Mouse (Mus musculus) liver, embryonic 13.5 days (tissue): ENCODE data around the gene Epgn. TPM values are rescaled to one million over a fixed set of nuclear protein-coding genes. Genes with fewer than 3 reads are reported as not detected.

ENCODE experiments used
- ATAC-seq: fragments of 200-750 bp; cut with Nextera tagmentation; 2 replicates; pipeline ENCODE4 v1.8.0; 2017; ENCODE audit warnings: low read depth, mild to moderate bottlenecking, moderate number of reproducible peaks, moderate library complexity
- DNase-seq: peaks from one replicate; pipeline ENCODE4 v3.0.0; 2022
- H3K27ac ChIP-seq: fragments of 300-500 bp; sonication (generic); 2 replicates; pipeline ENCODE4 v1.5.1; 2015; ENCODE audit warnings: moderate library complexity, mild to moderate bottlenecking, inconsistent platforms
- H3K27me3 ChIP-seq: fragments of 300-500 bp; sonication (generic); 2 replicates; pipeline ENCODE4 v1.6.1; 2015; ENCODE audit warnings: mild to moderate bottlenecking, inconsistent platforms
- H3K36me3 ChIP-seq: fragments of 300-500 bp; sonication (generic); 2 replicates; pipeline ENCODE4 v1.6.1; 2015; ENCODE audit warnings: mild to moderate bottlenecking, inconsistent platforms
- H3K4me1 ChIP-seq: fragments of 300-500 bp; sonication (generic); replicated peaks from 2 replicates; pipeline ENCODE4 v1.6.1; 2015; ENCODE audit warnings: inconsistent platforms
- H3K4me2 ChIP-seq: fragments of 300-500 bp; sonication (generic); 2 replicates; pipeline ENCODE4 v1.6.1; 2015; ENCODE audit warnings: inconsistent platforms, mild to moderate bottlenecking, moderate library complexity
- H3K4me3 ChIP-seq: fragments of 300-500 bp; sonication (generic); replicated peaks from 2 replicates; pipeline ENCODE4 v1.5.1; 2015; ENCODE audit warnings: mild to moderate bottlenecking, inconsistent platforms
- H3K9ac ChIP-seq: fragments of 300-500 bp; sonication (generic); 2 replicates; pipeline ENCODE4 v1.6.1; 2015; ENCODE audit warnings: mild to moderate bottlenecking, inconsistent platforms
- H3K9me3 ChIP-seq: fragments of 300-500 bp; sonication (generic); replicated peaks from 2 replicates; pipeline ENCODE4 v1.6.1; 2016; ENCODE audit warnings: inconsistent platforms
- WGBS: fragments of 180-500 bp; shearing (Covaris S2); methylation state at CpG from one replicate; pipeline ENCODE4 v1.1.7; 2015; ENCODE audit not compliant: insufficient replicate concordance; 5-methylcytosine and 5-hydroxymethylcytosine counted together
- polyA plus RNA-seq: library from polyadenylated mRNA; unstranded; fragments of >200 nt; fragmentation: Nextera tagmentation; extraction: Ambion mirVana; gene quantifications from 2 replicates; pipeline ENCODE4 v1.2.1, GENCODE M21; 2015

Epgn gene
- polyA plus RNA-seq = 0.06 TPM in 1 of 2 replicates, not detected in the other

DNA sequence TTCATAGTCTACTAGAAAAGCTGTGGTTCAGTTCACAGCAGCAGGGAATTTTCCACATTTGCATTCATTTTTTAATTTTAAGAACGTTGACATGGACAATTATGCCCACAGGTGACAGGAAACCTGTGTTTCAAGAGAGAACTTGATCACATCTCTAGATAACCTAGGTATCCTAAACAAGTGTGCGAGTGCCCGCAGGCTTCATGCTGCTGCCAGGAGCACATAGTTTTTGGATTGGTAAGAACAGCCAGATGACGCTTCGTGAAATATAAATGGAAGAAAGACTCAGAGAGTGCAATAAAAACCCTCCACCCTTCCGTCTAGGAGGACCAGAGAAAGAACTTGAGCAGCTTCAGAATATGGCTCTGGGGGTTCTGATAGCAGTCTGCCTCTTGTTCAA is at the start of gene Epgn:
Gene Epgn, plus strand, starts transcription at position 301 of the 400 bp plus-strand sequence.
- Histone ChIP-seq H3K9me3 (no peaks in the 10 kb centered on the region), H3K9ac (no peak within 1 kb of the TSS), H3K4me3 (no peak within 1 kb of the TSS), H3K27me3 (no peaks in the 10 kb centered on the region), H3K36me3 (no peaks in the 10 kb centered on the region), H3K27ac (no peak within 1 kb of the TSS), H3K4me1 (no peaks in the 10 kb centered on the region), H3K4me2 (no peak within 1 kb of the TSS)
- ATAC-seq (no peak), DNase-seq (no peak)
- 67% methylated on average over 6 of the region's 6 CpGs for WGBS

DNA sequence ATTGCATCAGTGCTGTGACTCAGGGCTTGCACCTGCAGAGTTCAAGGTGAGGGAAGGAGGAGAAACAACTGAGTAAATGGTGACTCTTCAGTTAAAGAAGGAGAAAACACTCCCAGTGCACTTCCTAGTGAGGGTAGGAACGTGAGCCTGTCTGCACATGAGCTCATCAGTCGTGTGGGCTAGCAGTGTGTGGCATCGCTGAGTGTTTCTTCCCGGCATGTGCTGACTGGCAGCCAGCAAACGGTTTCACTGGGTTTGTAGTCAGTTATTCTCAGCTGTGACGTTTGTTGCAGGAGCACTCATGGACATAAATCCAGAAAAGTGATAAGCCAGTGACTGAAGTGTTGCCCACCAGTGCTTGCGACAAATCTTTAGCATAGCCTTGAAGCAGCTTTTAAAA is 47.0 kb upstream of the Epgn start:
- no peak overlapping the region for H3K4me3 ChIP-seq
- DNase-seq (no peak), ATAC-seq (no peak)
- H3K9ac ChIP-seq = no peak overlapping the region
- no peaks in the 10 kb centered on the region for H3K4me1 ChIP-seq
- no peak overlapping the region for H3K27ac ChIP-seq
- H3K9me3 ChIP-seq = no peaks in the 10 kb centered on the region
- 70% methylated on average over 7 of the region's 7 CpGs for WGBS
- no peak overlapping the region for H3K4me2 ChIP-seq
- no peaks in the 10 kb centered on the region for H3K36me3 ChIP-seq
- no peaks in the 10 kb centered on the region for H3K27me3 ChIP-seq

DNA sequence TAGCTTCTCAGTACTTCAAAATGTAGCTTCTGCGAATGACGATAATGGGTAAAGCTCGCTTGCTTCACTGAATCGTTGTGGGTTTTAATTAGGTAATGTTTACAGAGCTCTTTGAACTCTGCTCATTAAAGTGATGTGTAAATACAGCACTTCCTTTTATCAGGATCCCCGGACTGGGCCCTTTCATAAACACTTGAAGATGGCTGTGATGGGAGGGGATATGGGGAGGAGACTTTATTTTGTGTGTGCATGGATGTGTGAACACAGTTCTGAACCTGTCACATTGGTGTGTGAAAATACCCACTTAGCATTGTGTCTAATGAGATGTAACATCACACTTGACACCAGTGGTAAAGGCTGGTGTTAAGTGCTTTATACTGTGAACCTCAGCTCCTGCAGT is 39.7 kb upstream of the Epgn start:
- no peaks in the 10 kb centered on the region for H3K27me3 ChIP-seq
- H3K36me3 ChIP-seq = no peaks in the 10 kb centered on the region
- DNase-seq (no peak), ATAC-seq (no peak)
- H3K4me1 ChIP-seq = no peaks in the 10 kb centered on the region
- no peak overlapping the region for H3K4me2 ChIP-seq
- H3K9ac ChIP-seq = no peak overlapping the region
- H3K9me3 ChIP-seq = no peaks in the 10 kb centered on the region
- 71% methylated on average over 5 of the region's 5 CpGs for WGBS
- H3K4me3 ChIP-seq = no peak overlapping the region
- no peak overlapping the region for H3K27ac ChIP-seq

DNA sequence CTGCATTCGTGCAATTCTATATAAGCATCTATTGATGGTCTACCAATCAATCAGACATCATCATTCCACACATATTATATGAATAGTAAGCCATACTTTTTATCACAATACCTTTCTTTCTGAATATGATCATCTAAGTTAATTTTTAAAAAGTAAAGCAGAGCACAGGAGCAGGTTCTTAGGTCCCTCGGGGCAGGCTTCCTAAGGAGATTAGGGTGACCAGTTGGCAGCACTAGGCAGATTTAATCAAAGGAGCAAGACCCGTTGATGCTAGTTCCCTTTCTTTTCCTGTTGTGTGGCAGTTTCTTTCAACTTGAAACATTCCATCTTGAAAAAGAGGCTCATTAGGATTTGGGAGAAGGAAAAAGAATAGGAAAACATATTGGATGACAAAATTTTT is 39.1 kb upstream of the Epgn start:
- DNase-seq (no peak), ATAC-seq (no peak)
- no peaks in the 10 kb centered on the region for H3K4me1 ChIP-seq
- H3K36me3 ChIP-seq = no peaks in the 10 kb centered on the region
- no peak overlapping the region for H3K9ac ChIP-seq
- no peak overlapping the region for H3K4me2 ChIP-seq
- WGBS = 67% methylated on average over 3 of the region's 3 CpGs
- H3K27me3 ChIP-seq = no peaks in the 10 kb centered on the region
- H3K4me3 ChIP-seq = no peak overlapping the region
- H3K27ac ChIP-seq = no peak overlapping the region
- H3K9me3 ChIP-seq = no peaks in the 10 kb centered on the region

DNA sequence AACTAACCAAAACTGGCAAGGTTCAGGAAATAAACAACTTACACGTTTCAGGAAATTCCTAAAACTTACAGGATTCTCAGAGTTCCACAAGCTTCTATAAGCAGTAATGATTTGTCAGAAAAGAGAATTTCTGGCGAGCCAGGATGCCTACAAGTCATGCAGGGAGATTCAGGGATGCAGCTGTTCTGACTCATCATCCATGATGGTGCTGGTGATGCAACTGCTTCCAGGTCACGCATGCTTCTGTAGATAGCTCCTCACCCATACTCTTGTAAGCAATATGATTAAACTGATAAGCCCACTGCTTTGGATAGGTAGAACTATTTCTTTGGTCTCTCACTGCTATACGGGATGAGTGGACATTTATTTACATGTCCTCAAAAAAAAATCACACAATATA is 38.7 kb upstream of the Epgn start:
- no peaks in the 10 kb centered on the region for H3K9me3 ChIP-seq
- H3K4me3 ChIP-seq = no peak overlapping the region
- no peaks in the 10 kb centered on the region for H3K27me3 ChIP-seq
- no peak overlapping the region for H3K4me2 ChIP-seq
- H3K9ac ChIP-seq = no peak overlapping the region
- no peak for ATAC-seq
- 64% methylated on average over 4 of the region's 4 CpGs for WGBS
- no peak overlapping the region for H3K27ac ChIP-seq
- no peaks in the 10 kb centered on the region for H3K4me1 ChIP-seq
- DNase-seq = no peak
- H3K36me3 ChIP-seq = no peaks in the 10 kb centered on the region

DNA sequence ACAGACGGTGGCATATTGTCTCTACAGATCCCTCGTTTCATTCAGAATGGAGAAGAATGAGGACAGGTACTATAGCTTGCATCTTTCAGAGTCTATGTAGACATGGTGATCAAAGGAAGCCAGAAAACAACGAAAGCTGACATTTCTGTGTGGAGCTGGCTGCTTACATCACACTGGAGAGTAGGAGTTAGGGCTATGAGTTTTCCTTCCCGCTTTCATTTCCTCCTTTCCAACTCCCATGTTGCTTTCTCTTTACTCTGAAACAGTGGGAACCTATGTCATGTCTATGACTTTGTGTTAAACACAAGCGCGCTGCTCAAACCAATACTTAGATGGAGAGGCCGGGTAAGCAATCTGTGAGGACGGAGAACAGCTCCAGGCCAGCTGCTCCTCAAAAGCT is 27.3 kb upstream of the Epgn start:
- Histone ChIP-seq H3K27ac (no peak overlapping the region), H3K4me2 (no peak overlapping the region), H3K4me1 (no peaks in the 10 kb centered on the region), H3K36me3 (no peaks in the 10 kb centered on the region), H3K27me3 (no peaks in the 10 kb centered on the region), H3K4me3 (no peak overlapping the region), H3K9me3 (no peaks in the 10 kb centered on the region), H3K9ac (no peak overlapping the region)
- WGBS = 74% methylated on average over 8 of the region's 8 CpGs
- ATAC-seq (no peak), DNase-seq (no peak)

DNA sequence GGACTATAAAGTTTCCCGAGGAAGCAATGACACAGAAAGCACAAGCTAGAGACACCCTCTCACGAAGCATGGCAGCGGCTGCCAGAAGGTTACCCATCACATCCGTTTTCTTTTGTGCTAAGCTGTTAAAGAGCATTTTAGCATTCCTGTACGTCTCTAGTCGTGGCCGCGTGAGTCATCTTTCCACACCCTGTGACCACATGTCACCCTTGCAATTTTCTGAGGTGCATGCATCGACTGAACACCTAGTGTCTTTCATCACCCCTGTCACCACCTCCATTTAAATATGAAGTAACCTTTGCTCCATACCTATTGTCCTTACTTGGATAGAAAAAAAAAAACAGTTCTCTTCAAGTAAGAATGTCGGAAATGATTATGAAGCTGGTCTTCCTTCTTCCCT is 12.0 kb upstream of the Epgn start:
- Histone ChIP-seq H3K4me1 (no peaks in the 10 kb centered on the region), H3K27ac (no peak overlapping the region), H3K27me3 (no peaks in the 10 kb centered on the region), H3K36me3 (no peaks in the 10 kb centered on the region), H3K9me3 (no peaks in the 10 kb centered on the region), H3K4me3 (no peak overlapping the region), H3K4me2 (no peak overlapping the region), H3K9ac (no peak overlapping the region)
- DNase-seq (no peak), ATAC-seq (no peak)
- WGBS = 68% methylated on average over 10 of the region's 10 CpGs

DNA sequence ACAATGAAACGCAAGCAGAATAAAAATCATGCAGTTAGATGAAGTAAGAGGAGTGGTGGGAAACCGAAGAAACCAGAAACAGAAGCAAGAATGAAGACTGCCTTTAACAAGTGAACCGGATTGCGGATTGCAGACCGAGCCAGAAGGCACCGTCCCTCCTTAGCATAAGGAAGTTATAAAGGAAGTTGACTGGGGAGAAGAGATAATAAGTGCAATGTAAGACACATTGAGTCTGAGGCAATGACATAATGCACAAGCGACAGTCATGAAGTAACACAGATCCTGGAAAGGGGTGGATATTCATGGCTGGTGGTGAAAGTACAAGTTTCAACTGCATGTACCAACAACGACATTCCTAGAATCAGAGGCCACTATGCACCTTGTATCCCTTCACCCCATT is 4.2 kb upstream of the Epgn start:
- DNase-seq = no peak
- no peak for ATAC-seq
- Histone ChIP-seq H3K27me3 (no peaks in the 10 kb centered on the region), H3K36me3 (no peaks in the 10 kb centered on the region), H3K4me2 (no peak overlapping the region), H3K4me3 (no peak overlapping the region), H3K4me1 (no peaks in the 10 kb centered on the region), H3K9me3 (no peaks in the 10 kb centered on the region), H3K9ac (no peak overlapping the region), H3K27ac (no peak overlapping the region)
- WGBS = 31% methylated on average over 8 of the region's 8 CpGs

DNA sequence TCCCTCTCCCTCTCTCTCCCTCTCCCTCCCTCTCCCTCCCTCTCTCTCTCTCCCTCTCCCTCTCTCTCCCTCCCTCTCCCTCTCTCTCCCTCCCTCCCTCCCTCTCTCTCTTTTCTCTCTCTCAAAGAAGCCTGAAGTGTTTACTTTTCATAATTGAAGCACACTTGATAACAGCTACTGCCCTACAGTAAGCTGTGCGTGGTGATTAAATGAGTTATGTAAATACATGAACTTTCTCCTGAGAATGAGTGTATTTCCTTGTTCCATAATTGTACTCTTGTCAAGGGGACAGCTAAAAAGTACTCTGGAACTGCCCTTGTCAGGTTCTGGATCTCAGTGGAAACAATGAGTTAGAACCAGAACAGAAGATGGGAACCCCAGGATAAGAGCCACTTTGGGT is 576 bp downstream of the Epgn start:
- WGBS = 48% methylated on average over 1 of the region's 1 CpGs
- ATAC-seq (no peak), DNase-seq (no peak)
- Histone ChIP-seq H3K27ac (no peak overlapping the region), H3K9me3 (no peaks in the 10 kb centered on the region), H3K9ac (no peak overlapping the region), H3K4me2 (no peak overlapping the region), H3K4me1 (no peaks in the 10 kb centered on the region), H3K4me3 (no peak overlapping the region), H3K27me3 (no peaks in the 10 kb centered on the region), H3K36me3 (no peaks in the 10 kb centered on the region)

DNA sequence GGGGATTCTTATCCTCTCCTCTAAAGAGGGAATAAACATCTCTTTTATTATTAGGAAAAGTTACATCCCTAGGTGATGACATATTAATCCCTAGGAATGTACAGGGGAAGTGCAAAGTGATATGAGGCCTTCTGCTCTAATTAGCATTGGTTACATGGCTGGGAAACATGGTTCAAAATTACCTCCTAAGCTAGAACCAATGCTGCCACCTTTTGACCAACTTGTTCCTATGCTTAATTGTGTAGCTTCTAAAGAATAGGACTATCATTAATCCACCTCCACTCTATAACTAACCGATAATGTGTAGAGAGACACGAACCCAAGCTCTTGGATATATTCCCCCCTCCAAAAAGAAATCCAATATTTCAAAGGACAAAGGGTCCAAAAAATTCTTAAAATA is 3.4 kb downstream of the Epgn start:
- DNase-seq = no peak

DNA sequence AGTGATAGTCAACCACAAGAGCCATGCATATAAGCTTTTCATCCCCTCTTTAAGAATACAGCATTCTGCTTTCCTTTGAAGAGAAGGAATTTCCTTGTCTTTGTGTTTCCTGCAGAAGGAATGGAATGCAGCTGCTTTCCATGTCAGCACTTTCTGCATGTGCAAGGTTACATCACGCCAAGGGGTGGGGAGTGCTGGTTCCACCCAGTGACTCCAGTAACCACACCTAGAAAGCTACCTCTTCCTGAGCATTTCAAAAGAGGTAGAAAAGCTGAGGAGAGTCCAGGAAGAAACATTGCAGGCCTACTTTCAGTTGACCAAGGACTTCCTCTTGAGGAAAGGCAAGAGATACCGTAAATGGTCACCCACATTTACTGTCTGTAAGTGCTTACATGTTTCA is 8.1 kb downstream of the Epgn start:
- no peak overlapping the region for H3K9ac ChIP-seq
- no peak overlapping the region for H3K4me3 ChIP-seq
- WGBS = 58% methylated on average over 2 of the region's 2 CpGs
- no peaks in the 10 kb centered on the region for H3K36me3 ChIP-seq
- ATAC-seq (no peak), DNase-seq (no peak)
- no peaks in the 10 kb centered on the region for H3K4me1 ChIP-seq
- no peaks in the 10 kb centered on the region for H3K9me3 ChIP-seq
- H3K27me3 ChIP-seq = no peaks in the 10 kb centered on the region
- no peak overlapping the region for H3K4me2 ChIP-seq
- no peak overlapping the region for H3K27ac ChIP-seq

More for the DNA sequence above, 3.4 kb downstream of the Epgn start:
- no peak for ATAC-seq
- Histone ChIP-seq H3K9ac (no peak overlapping the region), H3K4me1 (no peaks in the 10 kb centered on the region), H3K4me3 (no peak overlapping the region), H3K36me3 (no peaks in the 10 kb centered on the region), H3K4me2 (no peak overlapping the region), H3K9me3 (no peaks in the 10 kb centered on the region), H3K27me3 (no peaks in the 10 kb centered on the region), H3K27ac (no peak overlapping the region)
- WGBS = 61% methylated on average over 2 of the region's 2 CpGs

DNA sequence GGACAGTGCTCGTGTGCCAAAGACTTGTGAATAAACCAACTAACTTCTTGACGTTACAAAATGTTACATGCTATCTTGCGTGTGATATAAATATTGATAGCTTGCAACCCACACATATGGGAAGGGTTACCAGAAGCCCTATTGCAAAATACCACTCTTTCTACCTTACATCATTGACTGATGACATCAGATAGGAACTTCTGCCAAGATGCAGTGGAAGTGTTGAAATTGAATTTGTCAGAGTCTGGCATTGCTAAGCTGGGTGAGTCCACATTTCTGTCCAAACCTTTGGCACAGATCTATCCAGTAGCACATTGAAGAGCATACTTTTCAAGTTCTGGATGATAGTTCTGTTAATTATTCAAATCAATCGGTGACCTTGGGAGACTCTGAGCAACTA is 9.4 kb downstream of the Epgn start:
- 64% methylated on average over 4 of the region's 4 CpGs for WGBS

More for the DNA sequence above, 9.4 kb downstream of the Epgn start:
- no peaks in the 10 kb centered on the region for H3K36me3 ChIP-seq
- H3K9ac ChIP-seq = no peak overlapping the region
- H3K4me1 ChIP-seq = no peaks in the 10 kb centered on the region
- H3K4me3 ChIP-seq = no peak overlapping the region
- H3K9me3 ChIP-seq = no peaks in the 10 kb centered on the region
- H3K27me3 ChIP-seq = no peaks in the 10 kb centered on the region
- H3K27ac ChIP-seq = no peak overlapping the region
- ATAC-seq (no peak), DNase-seq (no peak)
- H3K4me2 ChIP-seq = no peak overlapping the region
